Mouse (Mus musculus) bone marrow, adult 2 months (tissue): ENCODE measurements around the gene Rreb1. TPM values are rescaled to one million over a fixed set of nuclear protein-coding genes. Genes with fewer than 3 reads are reported as not detected.

ENCODE experiments used
- H3K27ac ChIP-seq: fragments of 200-500 bp; 2 replicates; pipeline ENCODE4 v1.5.1; 2012; ENCODE audit warnings: low read depth, mild to moderate bottlenecking, control low read depth, inconsistent platforms, low read length; ENCODE audit not compliant: control insufficient read depth, poor library complexity, insufficient read depth
- H3K4me1 ChIP-seq: fragments of 200-500 bp; 2 replicates; pipeline ENCODE4 v1.6.1; 2011; ENCODE audit warnings: low read length; ENCODE audit not compliant: control insufficient read depth, insufficient read depth
- H3K4me3 ChIP-seq: fragments of 200-500 bp; replicated peaks from 2 replicates; pipeline ENCODE3; 2011; ENCODE audit warnings: mild to moderate bottlenecking, low read depth, low read length, control low read depth; ENCODE audit not compliant: control insufficient read depth
- CTCF ChIP-seq: fragments of 200-500 bp; IDR thresholded peaks from 2 replicates; pipeline ENCODE4 v1.5.1; 2011; ENCODE audit warnings: low read length, control low read depth; ENCODE audit not compliant: control insufficient read depth, insufficient read depth
- POLR2A ChIP-seq: fragments of 200-500 bp; IDR thresholded peaks from 2 replicates; pipeline ENCODE4 v1.6.1; 2011; ENCODE audit warnings: low read depth, mild to moderate bottlenecking, control low read depth, low read length, borderline replicate concordance; ENCODE audit not compliant: control insufficient read depth
- WGBS: fragments of 180-500 bp; shearing (Covaris S2); methylation state at CpG from one replicate; pipeline ENCODE4 v1.1.7; 2018; 5-methylcytosine and 5-hydroxymethylcytosine counted together
- polyA plus RNA-seq: library from polyadenylated mRNA; stranded (reverse); fragments of >200 nt; gene quantifications from 2 replicates; pipeline ENCODE4 v1.2.4, GENCODE M21; 2011; ENCODE audit warnings: low replicate concordance; ENCODE audit not compliant: missing spikeins, insufficient read depth, insufficient read length

The Rreb1 gene
- polyA plus RNA-seq, 1 experiment, result 17.7 TPM

DNA sequence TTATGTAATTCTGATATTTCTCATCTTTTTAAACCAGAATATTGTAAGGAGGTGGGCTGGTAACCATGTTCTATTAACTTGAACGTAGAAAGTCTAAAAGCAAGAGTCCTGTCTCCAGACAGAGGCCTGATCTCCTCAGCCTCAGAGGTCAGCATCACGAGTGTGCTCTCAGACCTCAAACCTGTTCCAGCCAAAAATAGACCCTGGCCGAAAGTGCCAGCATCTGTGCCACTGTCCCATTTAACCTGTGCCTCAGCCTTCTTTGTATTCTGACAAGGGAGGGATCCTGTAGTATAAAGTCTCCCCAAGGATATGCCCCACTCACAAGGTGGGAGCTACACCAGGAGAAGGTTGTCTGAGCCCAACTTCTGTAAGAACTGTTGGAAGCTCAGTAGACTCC, 148.2 kb downstream of the Rreb1 start:
- no peak overlapping the region for H3K4me3 ChIP-seq
- H3K4me1 ChIP-seq, result no peaks in the 10 kb centered on the region; the same call in 1 of the 2 replicates
- TF ChIP-seq POLR2A (no peak), CTCF (no peak)
- 90% methylated on average over 3 of the region's 3 CpGs for WGBS
- H3K27ac ChIP-seq, result no peak overlapping the region

DNA sequence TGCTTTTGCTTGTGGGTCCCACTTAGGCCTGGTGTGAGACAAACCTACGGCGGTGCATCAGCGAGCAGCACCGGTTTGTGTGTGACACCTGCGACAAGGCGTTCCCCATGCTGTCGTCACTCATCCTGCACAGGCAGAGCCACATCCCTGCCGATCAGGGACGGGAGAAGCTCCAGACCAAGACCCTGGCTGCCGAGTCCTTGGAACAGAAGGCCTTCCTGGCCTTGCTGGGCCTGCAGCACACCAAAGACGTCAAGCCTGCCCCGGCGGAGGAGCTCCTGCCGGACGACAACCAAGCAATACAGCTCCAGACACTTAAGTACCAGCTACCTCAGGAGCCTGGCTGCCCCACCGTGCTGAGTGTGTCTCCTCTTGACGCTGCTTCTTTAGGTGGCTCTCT, 151.3 kb downstream of the Rreb1 start:
- no peak for TF ChIP-seq POLR2A
- TF ChIP-seq CTCF, result no peak
- 90% methylated on average over 17 of the region's 17 CpGs for WGBS
- Histone ChIP-seq H3K4me1 (no peaks in the 10 kb centered on the region), H3K4me3 (no peak overlapping the region), H3K27ac (no peak overlapping the region)

GRCm38 (mm10) chr13:37930091-37930490, 151.9 kb downstream of the Rreb1 start:
- Histone ChIP-seq H3K4me1 (no peaks in the 10 kb centered on the region), H3K27ac (no peak overlapping the region), H3K4me3 (no peak overlapping the region)
- TF ChIP-seq POLR2A, result no peak
- TF ChIP-seq CTCF, result no peak
- 85% methylated on average over 13 of the region's 13 CpGs for WGBS

GRCm38 (mm10) chr13:37930621-37931020, 152.4 kb downstream of the Rreb1 start:
- Histone ChIP-seq H3K4me1 (no peaks in the 10 kb centered on the region), H3K4me3 (no peak overlapping the region), H3K27ac (no peak overlapping the region)
- TF ChIP-seq POLR2A (no peak), CTCF (no peak)
- 96% methylated on average over 23 of the region's 23 CpGs for WGBS

DNA sequence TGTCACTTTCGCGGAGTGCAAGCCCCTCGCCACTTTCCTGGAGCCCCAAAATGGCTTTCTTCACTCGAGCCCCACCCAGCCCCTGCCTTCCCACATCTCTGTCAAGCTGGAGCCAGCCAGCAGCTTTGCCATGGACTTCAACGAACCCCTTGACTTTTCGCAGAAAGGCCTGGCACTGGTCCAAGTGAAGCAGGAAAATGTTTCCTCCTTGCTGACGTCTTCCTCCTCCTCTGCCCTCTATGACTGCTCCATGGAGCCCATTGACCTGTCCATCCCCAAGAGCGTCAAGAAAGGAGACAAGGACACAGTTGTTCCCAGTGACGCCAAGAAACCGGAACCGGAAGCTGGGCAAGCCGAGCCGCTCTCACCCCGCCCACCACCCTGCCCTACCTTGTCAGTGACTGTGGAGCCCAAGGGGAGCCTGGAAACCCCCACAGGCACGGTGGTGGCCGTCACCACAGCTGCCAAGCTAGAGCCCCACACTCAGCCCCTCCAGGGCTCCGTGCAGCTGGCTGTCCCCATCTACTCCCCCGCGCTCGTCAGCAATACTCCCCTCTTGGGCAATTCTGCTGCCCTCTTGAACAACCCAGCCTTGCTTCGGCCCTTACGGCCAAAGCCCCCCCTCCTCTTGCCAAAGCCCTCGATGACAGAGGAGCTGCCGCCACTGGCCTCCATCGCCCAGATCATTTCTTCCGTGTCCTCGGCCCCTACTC, 153.2 kb downstream of the Rreb1 start:
- TF ChIP-seq POLR2A, result no peak
- no peak for TF ChIP-seq CTCF
- Histone ChIP-seq H3K4me1 (no peaks in the 10 kb centered on the region), H3K4me3 (no peak overlapping the region), H3K27ac (no peak overlapping the region)
- 75% methylated on average over 27 of the region's 27 CpGs for WGBS

GRCm38 (mm10) chr13:37934075-37934474, 155.9 kb downstream of the Rreb1 start:
- Histone ChIP-seq H3K27ac (no peak overlapping the region), H3K4me3 (no peak overlapping the region), H3K4me1 (no peaks in the 10 kb centered on the region)
- 68% methylated on average over 4 of the region's 4 CpGs for WGBS
- TF ChIP-seq POLR2A (no peak), CTCF (no peak)

DNA sequence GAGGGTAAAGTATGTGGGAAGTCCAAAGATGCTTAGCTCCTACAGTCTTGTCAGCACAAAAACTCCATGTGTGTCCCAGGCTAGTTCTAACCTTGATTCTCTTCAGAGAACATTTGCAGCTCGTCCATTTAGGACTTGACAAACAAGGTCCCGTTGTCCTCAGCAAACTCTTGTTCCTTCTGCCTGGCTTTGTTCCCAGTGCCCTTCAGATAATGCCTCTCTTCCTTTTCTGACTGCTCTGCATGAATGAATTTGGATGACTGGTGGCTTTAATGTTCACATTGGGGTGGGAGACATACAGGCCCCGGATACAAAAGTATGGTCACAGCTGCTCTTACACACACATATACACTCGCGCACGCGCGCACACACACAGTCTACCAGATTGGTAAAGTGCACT, 156.7 kb downstream of the Rreb1 start:
- WGBS, result 92% methylated on average over 8 of the region's 8 CpGs
- no peak for TF ChIP-seq POLR2A
- no peak for TF ChIP-seq CTCF
- Histone ChIP-seq H3K4me1 (no peaks in the 10 kb centered on the region), H3K4me3 (no peak overlapping the region), H3K27ac (no peak overlapping the region)

DNA sequence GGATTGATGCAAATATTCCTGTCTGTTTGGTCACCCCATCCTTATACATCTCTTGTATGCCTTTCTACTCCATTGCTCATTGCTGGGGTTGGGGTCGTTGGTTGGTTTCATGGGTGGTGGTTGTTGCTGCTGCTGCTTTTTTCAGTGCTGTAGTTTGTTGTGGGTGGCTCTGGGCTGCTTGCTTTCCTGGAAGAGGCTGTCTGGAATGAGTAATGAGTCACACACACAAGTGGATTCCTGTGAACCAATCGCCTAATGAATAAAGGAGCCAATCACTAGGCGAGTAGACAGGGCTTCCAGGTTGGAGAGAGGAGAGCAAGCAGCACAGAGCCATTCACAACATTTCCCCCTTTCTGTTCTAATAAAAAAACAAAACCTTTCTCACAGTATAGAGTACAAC, 158.2 kb downstream of the Rreb1 start:
- no peaks in the 10 kb centered on the region; the same call in 1 of the 2 replicates for H3K4me1 ChIP-seq
- 81% methylated on average over 3 of the region's 3 CpGs for WGBS
- H3K4me3 ChIP-seq, result no peak overlapping the region
- H3K27ac ChIP-seq, result no peak overlapping the region
- TF ChIP-seq CTCF (no peak), POLR2A (no peak)

- TF ChIP-seq POLR2A (no peak), CTCF (no peak)
- H3K27ac ChIP-seq, result no peak overlapping the region
- 91% methylated on average over 2 of the region's 2 CpGs for WGBS
- no peak overlapping the region for H3K4me3 ChIP-seq
- no peaks in the 10 kb centered on the region; the same call in 1 of the 2 replicates for H3K4me1 ChIP-seq
Observed at GRCm38 (mm10) chr13:37940167-37940566, 162.0 kb downstream of the Rreb1 start.
